Mouse (Mus musculus) neural tube, embryonic 14.5 days (tissue): Measurements from ENCODE around the gene Rab10. TPM values are rescaled to one million over a fixed set of nuclear protein-coding genes. Genes with fewer than 3 reads are reported as not detected.

Source experiments
- ATAC-seq: fragments of 200-750 bp; cut with Nextera tagmentation; 2 replicates; pipeline ENCODE4 v1.8.0; 2017; ENCODE audit warnings: low read depth, mild to moderate bottlenecking, moderate TSS enrichment, moderate library complexity
- H3K27ac ChIP-seq: fragments of 300-500 bp; sonication (generic); 2 replicates; pipeline ENCODE4 v1.5.1; 2014; ENCODE audit warnings: low read depth, mild to moderate bottlenecking, control low read depth, low read length, moderate library complexity, mixed read lengths
- H3K27me3 ChIP-seq: fragments of 300-500 bp; sonication (generic); 2 replicates; pipeline ENCODE4 v1.6.1; 2014; ENCODE audit warnings: low read length; ENCODE audit not compliant: control insufficient read depth, insufficient read depth
- H3K36me3 ChIP-seq: fragments of 300-500 bp; sonication (generic); 2 replicates; pipeline ENCODE4 v1.6.1; 2014; ENCODE audit warnings: low read length, mixed read lengths; ENCODE audit not compliant: control insufficient read depth, insufficient read depth
- H3K4me1 ChIP-seq: fragments of 300-500 bp; sonication (generic); 2 replicates; pipeline ENCODE4 v1.6.1; 2014; ENCODE audit warnings: low read length; ENCODE audit not compliant: control insufficient read depth, insufficient read depth
- H3K4me2 ChIP-seq: fragments of 300-500 bp; sonication (generic); 2 replicates; pipeline ENCODE4 v1.6.1; 2014; ENCODE audit warnings: mild to moderate bottlenecking, low read depth, low read length, control low read depth
- H3K4me3 ChIP-seq: fragments of 300-500 bp; sonication (generic); 2 replicates; pipeline ENCODE4 v1.5.1; 2014; ENCODE audit warnings: low read depth, low read length, control low read depth, mixed read lengths
- H3K9ac ChIP-seq: fragments of 300-500 bp; sonication (generic); replicated peaks from 2 replicates; pipeline ENCODE4 v1.6.1; 2014; ENCODE audit warnings: low read depth, mild to moderate bottlenecking, control low read depth, low read length, mixed read lengths
- H3K9me3 ChIP-seq: fragments of 300-500 bp; sonication (generic); 2 replicates; pipeline ENCODE4 v1.6.1; 2016; ENCODE audit warnings: low read length; ENCODE audit not compliant: control insufficient read depth
- whole genome bisulfite sequencing: fragments of 180-500 bp; shearing (Covaris S2); extraction: QIAGEN DNeasy Blood & Tissue Kit; methylation state at CpG from one replicate; pipeline ENCODE4 v1.1.7; 2014; 5-methylcytosine and 5-hydroxymethylcytosine counted together
- polyA plus RNA-seq: library from polyadenylated mRNA; unstranded; fragments of >200 nt; fragmentation: Nextera tagmentation; extraction: Ambion mirVana; gene quantifications from 2 replicates; pipeline ENCODE4 v1.2.1, GENCODE M21; 2014

Gene Rab10
- polyA plus RNA-seq, 1 experiment from 2014 or later = 157 TPM

DNA sequence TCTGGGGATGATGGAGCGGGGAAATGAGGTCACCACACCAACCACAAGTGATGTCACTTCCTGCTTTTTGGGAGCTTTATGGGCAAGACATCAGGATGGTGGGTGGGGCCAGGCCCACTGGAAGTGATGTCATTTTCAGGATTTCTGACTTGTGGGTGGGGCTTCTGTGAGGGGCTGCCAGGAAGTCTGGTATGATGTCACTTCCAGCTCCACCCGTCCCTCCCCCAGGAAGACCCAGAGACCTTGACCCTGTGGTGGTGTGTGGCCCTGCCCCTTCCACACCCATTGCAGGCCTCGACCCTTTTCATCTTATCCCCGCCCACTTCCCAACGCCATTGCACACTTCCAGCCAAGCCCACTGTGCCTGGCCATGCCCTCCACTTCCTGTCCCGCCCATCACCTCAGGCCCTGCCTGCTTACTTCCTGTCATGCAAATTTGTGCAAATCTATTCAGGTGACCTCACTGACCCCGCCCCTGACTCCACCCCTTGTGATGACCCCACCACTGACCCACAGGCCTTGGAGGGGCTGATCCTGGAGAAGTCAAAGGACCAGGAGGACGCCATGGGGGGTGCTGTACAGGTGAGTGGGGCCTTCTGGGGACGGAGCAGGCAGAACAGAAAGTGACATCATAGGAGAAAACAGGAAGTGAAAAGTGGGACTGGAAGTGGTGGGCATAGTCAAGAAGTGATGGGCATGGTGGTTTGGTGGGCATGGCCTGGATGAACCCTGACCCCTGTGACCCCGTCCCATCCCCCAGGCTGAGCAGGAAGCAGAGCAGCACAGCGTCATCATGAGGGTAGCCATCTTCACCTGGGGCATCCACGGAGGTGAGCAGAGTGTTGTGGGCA lies 72.7 kb downstream of the Rab10 start:
- no peak overlapping the region for H3K9ac ChIP-seq
- no peak for ATAC-seq
- peaks cover 7% of the 10 kb centered on the region; the same call in 1 of the 2 replicates for H3K36me3 ChIP-seq
- no peak overlapping the region for H3K4me3 ChIP-seq
- no peak overlapping the region for H3K4me2 ChIP-seq
- no peak overlapping the region for H3K27ac ChIP-seq
- no peaks in the 10 kb centered on the region for H3K27me3 ChIP-seq
- H3K4me1 ChIP-seq = no peaks in the 10 kb centered on the region
- no peaks in the 10 kb centered on the region for H3K9me3 ChIP-seq
- 97% methylated on average over 12 of the region's 12 CpGs for WGBS

- ATAC-seq = peak; percentile 5; the same call in 1 of the 2 replicates
- WGBS = 54% methylated on average over 14 of the region's 14 CpGs
- H3K9me3 ChIP-seq = no peaks in the 10 kb centered on the region
Observed at GRCm38 (mm10) chr12:3236163-3236641, 73.6 kb downstream of the Rab10 start.

GRCm38 (mm10) chr12:3235646-3236161 lies 74.1 kb downstream of the Rab10 start:
- Histone ChIP-seq H3K27ac (peak overlapping the region; percentile 85), H3K4me3 (peak overlapping the region; percentile 58), H3K27me3 (no peaks in the 10 kb centered on the region), H3K4me2 (peak overlapping the region; percentile 49), H3K9me3 (no peaks in the 10 kb centered on the region), H3K36me3 (peaks cover 7% of the 10 kb centered on the region; the same call in 1 of the 2 replicates), H3K9ac (peak overlapping the region; percentile 55), H3K4me1 (no peaks in the 10 kb centered on the region)
- peak; percentile 83 for ATAC-seq
- WGBS = 16% methylated on average over 39 of the region's 39 CpGs

More at GRCm38 (mm10) chr12:3236163-3236641, 73.6 kb downstream of the Rab10 start:
- no peaks in the 10 kb centered on the region for H3K27me3 ChIP-seq
- H3K27ac ChIP-seq = peak overlapping the region; percentile 85
- H3K36me3 ChIP-seq = peaks cover 7% of the 10 kb centered on the region; the same call in 1 of the 2 replicates
- H3K4me1 ChIP-seq = no peaks in the 10 kb centered on the region
- H3K4me3 ChIP-seq = peak overlapping the region; percentile 58
- peak overlapping the region; percentile 49 for H3K4me2 ChIP-seq
- peak overlapping the region; percentile 55 for H3K9ac ChIP-seq

DNA sequence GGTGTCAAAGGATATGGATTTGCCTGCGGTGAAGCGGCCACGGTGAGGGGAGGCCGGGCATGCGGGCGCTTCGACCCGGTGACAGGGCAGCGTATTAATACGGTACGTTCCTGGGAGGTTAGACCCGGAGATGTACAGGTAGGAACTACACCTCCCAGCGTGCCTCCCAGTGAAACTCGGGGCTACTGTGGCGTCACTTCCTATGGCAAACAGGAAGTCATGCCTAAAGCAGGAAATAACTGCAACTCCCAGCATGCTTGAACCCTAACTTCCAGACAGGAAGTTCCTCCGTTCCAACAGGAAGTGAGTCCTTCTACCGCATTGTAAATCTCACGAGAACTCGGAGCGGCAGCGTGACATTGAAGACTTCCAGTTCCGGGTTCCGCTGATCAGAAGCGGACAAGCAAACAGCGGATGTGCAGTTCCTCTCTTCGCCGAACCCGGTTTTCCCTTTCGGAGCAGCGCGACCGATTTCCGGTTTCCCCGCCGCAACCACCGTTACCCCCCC lies 74.6 kb downstream of the Rab10 start:
- ATAC-seq = peak; percentile 88
- Histone ChIP-seq H3K27me3 (no peaks in the 10 kb centered on the region), H3K4me2 (peak overlapping the region; percentile 49), H3K9ac (peak overlapping the region; percentile 55), H3K27ac (peak overlapping the region; percentile 85), H3K4me1 (no peaks in the 10 kb centered on the region), H3K9me3 (no peaks in the 10 kb centered on the region), H3K36me3 (peaks cover 7% of the 10 kb centered on the region; the same call in 1 of the 2 replicates), H3K4me3 (peak overlapping the region; percentile 58)
- 16% methylated on average over 36 of the region's 36 CpGs for WGBS

DNA sequence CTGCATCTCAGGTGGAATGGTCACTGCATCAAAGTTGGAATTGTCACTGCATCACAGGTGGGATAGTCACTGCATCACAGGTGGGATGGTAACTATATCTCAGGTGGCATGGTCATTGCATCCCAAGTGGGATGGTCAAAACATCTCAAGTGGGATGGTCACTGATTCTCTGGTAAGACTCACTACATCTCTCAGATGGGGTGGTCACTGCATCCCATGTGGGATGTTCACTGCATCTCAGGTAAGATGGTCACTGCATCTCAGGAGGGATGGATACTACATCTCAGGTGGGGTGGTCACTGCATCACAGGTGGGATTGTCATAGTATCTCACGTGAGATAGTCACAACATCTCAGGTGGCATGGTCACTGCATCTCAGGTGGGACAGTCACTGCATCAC lies 75.7 kb downstream of the Rab10 start:
- Histone ChIP-seq H3K9ac (no peak overlapping the region), H3K27ac (no peak overlapping the region), H3K27me3 (no peaks in the 10 kb centered on the region), H3K4me3 (no peak overlapping the region), H3K36me3 (peaks cover 6% of the 10 kb centered on the region; the same call in 1 of the 2 replicates), H3K4me1 (no peaks in the 10 kb centered on the region), H3K9me3 (no peaks in the 10 kb centered on the region), H3K4me2 (no peak overlapping the region)
- 88% methylated on average over 1 of the region's 1 CpGs for WGBS
- ATAC-seq = 0 out of 2 replicates have a peak, but pooled peaks have one; percentile 0

GRCm38 (mm10) chr12:3223352-3223751 lies 86.4 kb downstream of the Rab10 start:
- 67% methylated on average over 2 of the region's 2 CpGs for WGBS
- Histone ChIP-seq H3K4me2 (no peak overlapping the region), H3K9ac (no peak overlapping the region), H3K27ac (no peak overlapping the region), H3K4me3 (no peak overlapping the region), H3K36me3 (no peaks in the 10 kb centered on the region), H3K9me3 (no peaks in the 10 kb centered on the region), H3K27me3 (no peaks in the 10 kb centered on the region), H3K4me1 (no peaks in the 10 kb centered on the region)
- no peak for ATAC-seq

GRCm38 (mm10) chr12:3210181-3210580 lies 99.6 kb downstream of the Rab10 start:
- WGBS = 57% methylated on average over 2 of the region's 2 CpGs
- Histone ChIP-seq H3K4me1 (no peaks in the 10 kb centered on the region), H3K4me3 (no peak overlapping the region), H3K27me3 (no peaks in the 10 kb centered on the region), H3K9me3 (no peaks in the 10 kb centered on the region), H3K9ac (no peak overlapping the region), H3K36me3 (no peaks in the 10 kb centered on the region), H3K27ac (no peak overlapping the region), H3K4me2 (no peak overlapping the region)
- ATAC-seq = no peak

GRCm38 (mm10) chr12:3209163-3209562 lies 100.6 kb downstream of the Rab10 start:
- Histone ChIP-seq H3K4me2 (no peak overlapping the region), H3K27me3 (no peaks in the 10 kb centered on the region), H3K27ac (no peak overlapping the region), H3K9me3 (no peaks in the 10 kb centered on the region), H3K36me3 (no peaks in the 10 kb centered on the region), H3K9ac (no peak overlapping the region), H3K4me1 (no peaks in the 10 kb centered on the region), H3K4me3 (no peak overlapping the region)
- 78% methylated on average over 1 of the region's 1 CpGs for WGBS
- no peak for ATAC-seq
